Mouse (Mus musculus) lung, postnatal 4 days (tissue): ENCODE results near the gene Lrig1.

Source experiments
- DNase-seq, 2 experiments: peaks; one replicate each; pipeline ENCODE4 v3.0.0; 2021

Gene Lrig1

DNA sequence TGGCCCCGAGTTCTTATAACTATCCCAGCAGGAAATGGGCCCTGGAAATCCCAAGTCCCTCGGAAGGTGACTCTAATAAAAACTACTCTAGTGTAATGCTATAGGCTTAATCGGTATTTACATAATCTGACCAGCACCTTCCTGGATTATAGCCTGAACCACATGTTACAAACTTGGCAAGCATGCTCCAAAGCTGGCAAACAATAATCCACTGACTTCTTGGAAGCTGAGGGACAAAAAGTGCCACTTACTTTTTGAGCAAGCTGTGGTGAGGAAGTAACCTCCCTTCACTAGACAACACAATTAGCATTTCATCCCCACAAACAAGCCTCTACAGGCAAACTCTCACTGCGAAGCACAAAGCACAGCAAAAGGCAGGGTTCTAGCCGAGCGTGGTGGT lies 30.6 kb downstream of the Lrig1 start:
- DNase-seq, result no peak

- DNase-seq, result no peak
Observed at GRCm38 (mm10) chr6:94668204-94668863, 31.6 kb downstream of the Lrig1 start.

- DNase-seq, result no peak
Observed at GRCm38 (mm10) chr6:94667131-94667530, 32.8 kb downstream of the Lrig1 start.

- DNase-seq, result no peak
Observed at GRCm38 (mm10) chr6:94666432-94667119, 33.4 kb downstream of the Lrig1 start.

- no peak for DNase-seq
Observed at GRCm38 (mm10) chr6:94665677-94666076, 34.3 kb downstream of the Lrig1 start.

- no peak for DNase-seq
Observed at GRCm38 (mm10) chr6:94665248-94665647, 34.7 kb downstream of the Lrig1 start.

DNA sequence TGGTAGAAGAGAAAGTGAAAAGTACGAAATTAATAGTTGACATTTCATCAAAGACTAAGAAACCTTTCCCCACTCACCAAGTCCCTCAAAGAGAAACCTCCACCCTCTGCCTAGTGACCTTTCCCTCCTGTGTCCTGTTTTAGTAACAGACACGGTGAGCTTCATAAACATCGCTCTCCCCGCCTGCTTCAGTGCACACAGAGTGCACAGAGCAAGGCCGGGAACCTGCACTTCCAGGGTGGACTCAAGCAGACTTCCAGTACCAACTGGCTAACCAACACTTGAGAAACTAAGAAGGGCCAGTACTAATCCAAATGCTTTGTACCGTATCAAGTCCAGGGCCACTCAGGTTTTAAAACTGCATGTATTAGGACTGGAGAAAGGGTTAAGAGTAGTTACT lies 36.0 kb downstream of the Lrig1 start:
- DNase-seq, result no peak

- DNase-seq, result no peak
Observed at GRCm38 (mm10) chr6:94661923-94662322, 38.0 kb downstream of the Lrig1 start.

GRCm38 (mm10) chr6:94661321-94661720 lies 38.6 kb downstream of the Lrig1 start:
- no peak for DNase-seq

- no peak for DNase-seq
Observed at GRCm38 (mm10) chr6:94659886-94660333, 40.0 kb downstream of the Lrig1 start.

DNA sequence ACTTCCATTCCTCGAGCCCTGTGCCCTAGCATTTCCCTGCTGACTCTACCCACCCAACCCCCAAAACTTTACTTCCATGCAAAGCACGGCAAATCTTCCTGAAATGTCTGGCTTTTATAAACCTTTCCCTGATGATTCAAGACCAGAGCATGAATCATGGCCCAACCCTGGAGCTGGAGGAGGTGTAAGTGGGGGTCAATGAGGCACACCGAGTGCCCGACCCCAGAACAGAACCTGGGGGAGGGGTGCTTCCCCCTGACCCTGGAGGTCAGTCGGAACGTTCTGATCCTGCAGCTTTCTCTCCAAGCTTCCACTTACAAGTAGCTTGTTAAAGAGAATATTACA lies 41.9 kb downstream of the Lrig1 start:
- no peak for DNase-seq

GRCm38 (mm10) chr6:94657204-94658135 lies 42.5 kb downstream of the Lrig1 start:
- DNase-seq, result no peak

GRCm38 (mm10) chr6:94655818-94656478 lies 44.0 kb downstream of the Lrig1 start:
- no peak for DNase-seq

- DNase-seq, result no peak
Observed at GRCm38 (mm10) chr6:94653388-94654316, 46.3 kb downstream of the Lrig1 start.

DNA sequence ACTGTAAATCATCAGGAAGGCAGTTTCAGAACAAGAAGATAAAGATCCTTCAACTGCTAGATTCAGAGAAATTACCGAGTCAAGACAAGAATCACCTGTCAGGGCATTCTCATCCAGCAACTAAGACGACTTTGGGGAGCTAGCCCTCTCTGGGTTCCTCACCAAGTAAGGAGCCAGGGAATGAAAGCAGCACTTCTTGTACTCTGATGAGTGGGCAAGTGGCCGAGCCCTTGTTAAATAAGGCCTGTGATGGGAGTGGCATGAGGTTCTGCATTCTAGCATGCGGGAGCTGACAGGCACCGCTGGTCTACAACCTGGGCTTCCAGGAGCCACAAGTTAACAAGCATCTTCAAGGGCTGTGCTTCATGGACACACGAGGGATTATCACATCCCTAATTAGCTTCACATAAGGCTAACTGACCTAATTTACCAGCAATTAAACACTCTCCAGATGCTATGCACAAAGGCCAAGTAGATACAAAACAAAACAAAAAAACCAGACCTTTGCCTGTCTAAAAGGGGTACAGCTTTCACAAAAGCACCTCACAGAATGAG lies 47.2 kb downstream of the Lrig1 start:
- peak in 1 of 2 experiments; percentile 45 for DNase-seq

GRCm38 (mm10) chr6:94651541-94651940 lies 48.4 kb downstream of the Lrig1 start:
- DNase-seq, result no peak

GRCm38 (mm10) chr6:94649637-94650036 lies 50.3 kb downstream of the Lrig1 start:
- no peak for DNase-seq

- no peak for DNase-seq
Observed at GRCm38 (mm10) chr6:94648496-94648895, 51.5 kb downstream of the Lrig1 start.

- peak; percentile 66 to 87 for DNase-seq
Observed at GRCm38 (mm10) chr6:94647574-94648430, 52.2 kb downstream of the Lrig1 start.

- DNase-seq, result no peak
Observed at GRCm38 (mm10) chr6:94646902-94647301, 53.1 kb downstream of the Lrig1 start.
